Mouse (Mus musculus) liver, embryonic 14.5 days (tissue): Measurements from ENCODE around the gene Prpf40a. TPM values are rescaled to one million over a fixed set of nuclear protein-coding genes. Genes with fewer than 3 reads are reported as not detected.

Experiments
- ATAC-seq: fragments of 200-750 bp; cut with Nextera tagmentation; 2 replicates; pipeline ENCODE4 v1.8.0; 2017; ENCODE audit warnings: moderate number of reproducible peaks, mild to moderate bottlenecking, moderate library complexity; ENCODE audit not compliant: insufficient read depth
- DNase-seq, 3 experiments: peaks; one replicate each; pipeline ENCODE4 v3.0.0-alpha.2; 2012 to 2013; ENCODE audit warnings: low read depth in 3 of 3, low spot score in 3 of 3
- H3K27ac ChIP-seq: fragments of 300-500 bp; sonication (generic); 2 replicates; pipeline ENCODE4 v1.5.1; 2014; ENCODE audit warnings: moderate library complexity, mild to moderate bottlenecking, control low read depth, inconsistent platforms
- H3K27me3 ChIP-seq: fragments of 300-500 bp; sonication (generic); 2 replicates; pipeline ENCODE4 v1.6.1; 2014; ENCODE audit warnings: mild to moderate bottlenecking, low read length, moderate library complexity; ENCODE audit not compliant: control insufficient read depth, insufficient read depth
- H3K36me3 ChIP-seq: fragments of 300-500 bp; sonication (generic); replicated peaks from 2 replicates; pipeline ENCODE4 v1.6.1; 2014; ENCODE audit warnings: low read depth; ENCODE audit not compliant: control insufficient read depth, insufficient read depth
- H3K4me1 ChIP-seq, 2 experiments: fragments of 200-500 bp in 1 of 2; fragments of 300-500 bp in 1 of 2; sonication (generic) in 1 of 2; replicated peaks; 2 replicates each; pipeline ENCODE4 v1.6.1; 2012 to 2014; ENCODE audit warnings: antibody characterized with exemption in 1 of 2, inconsistent platforms in 1 of 2, low read length in 1 of 2; ENCODE audit not compliant: control insufficient read depth in 2 of 2, insufficient read depth in 2 of 2
- H3K4me2 ChIP-seq: fragments of 300-500 bp; sonication (generic); 2 replicates; pipeline ENCODE4 v1.6.1; 2014; ENCODE audit warnings: low read depth, mild to moderate bottlenecking, control low read depth, moderate library complexity
- H3K4me3 ChIP-seq, 2 experiments: fragments of 200-500 bp in 1 of 2; fragments of 300-500 bp in 1 of 2; sonication (generic) in 1 of 2; 2 replicates each; pipeline ENCODE4 v1.5.1; 2012 to 2014; ENCODE audit warnings: low read depth in 2 of 2, low read length in 2 of 2, mild to moderate bottlenecking in 2 of 2, control low read depth in 1 of 2, inconsistent platforms in 1 of 2, moderate library complexity in 1 of 2; ENCODE audit not compliant: insufficient read depth in 1 of 2
- H3K9ac ChIP-seq: fragments of 300-500 bp; sonication (generic); replicated peaks from 2 replicates; pipeline ENCODE4 v1.6.1; 2014; ENCODE audit warnings: mild to moderate bottlenecking, control low read depth, moderate library complexity
- H3K9me3 ChIP-seq: fragments of 300-500 bp; sonication (generic); 2 replicates; pipeline ENCODE4 v1.6.1; 2016; ENCODE audit warnings: low read length, mixed read lengths; ENCODE audit not compliant: control insufficient read depth
- CTCF ChIP-seq: IDR thresholded peaks from 2 replicates; pipeline ENCODE4 v1.5.1; 2016; ENCODE audit warnings: antibody characterized with exemption, low read depth, control low read depth
- EP300 ChIP-seq: IDR thresholded peaks from 2 replicates; pipeline ENCODE4 v1.6.1; 2016; ENCODE audit warnings: antibody characterized with exemption, low read depth
- WGBS: fragments of 180-500 bp; shearing (Covaris S2); extraction: QIAGEN DNeasy Blood & Tissue Kit; methylation state at CpG from one replicate; pipeline ENCODE4 v1.1.7; 2014; ENCODE audit not compliant: insufficient replicate concordance; 5-methylcytosine and 5-hydroxymethylcytosine counted together
- polyA plus RNA-seq, 2 experiments: library from polyadenylated mRNA; depleted of rRNA in 1 of 2; stranded (reverse) in 1 of 2; unstranded in 1 of 2; fragments of >200 nt; fragmentation: Nextera tagmentation in 1 of 2; extraction: Ambion mirVana in 1 of 2; gene quantifications; 2 replicates each; pipeline versions ENCODE4 v1.2.1 to v1.2.3; 2012 to 2014

Gene Prpf40a
- polyA plus RNA-seq, 2 experiments: 11.0 to 76.3 TPM

DNA sequence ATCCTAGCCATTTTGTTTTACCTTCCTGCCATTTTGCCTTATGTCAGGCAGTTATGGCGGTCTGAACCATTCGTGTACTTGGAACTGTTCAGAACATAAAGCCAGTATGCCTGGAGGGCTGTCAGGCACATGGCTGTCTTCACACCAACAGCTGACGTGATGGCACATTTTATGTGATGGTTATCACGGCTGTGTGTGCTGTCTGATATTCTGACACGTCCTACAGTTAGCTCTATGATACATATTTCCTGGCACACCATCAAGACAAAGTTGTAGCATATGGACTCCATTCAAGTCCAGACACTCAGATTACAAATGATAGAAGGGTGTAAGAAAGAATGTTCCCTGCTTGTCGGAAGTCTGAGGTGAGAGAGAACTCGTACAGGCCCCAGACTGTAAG lies 85.0 kb downstream of the Prpf40a start:
- DNase-seq (no peak), ATAC-seq (no peak)
- TF ChIP-seq CTCF (no peak), EP300 (no peak)
- Histone ChIP-seq H3K27me3 (no peaks in the 10 kb centered on the region), H3K27ac (no peak overlapping the region), H3K4me1 (no peaks in the 10 kb centered on the region), H3K9me3 (no peaks in the 10 kb centered on the region), H3K9ac (no peak overlapping the region), H3K4me2 (no peak overlapping the region), H3K4me3 (no peak overlapping the region), H3K36me3 (no peaks in the 10 kb centered on the region)
- WGBS: 68% methylated on average over 7 of the region's 7 CpGs

- H3K4me3 ChIP-seq: no peak overlapping the region
- H3K27me3 ChIP-seq: no peaks in the 10 kb centered on the region
- no peak overlapping the region for H3K9ac ChIP-seq
- no peaks in the 10 kb centered on the region for H3K4me1 ChIP-seq
- DNase-seq (no peak), ATAC-seq (no peak)
- TF ChIP-seq CTCF: no peak
- no peak for TF ChIP-seq EP300
- no peak overlapping the region for H3K4me2 ChIP-seq
- no peaks in the 10 kb centered on the region for H3K36me3 ChIP-seq
- WGBS: 74% methylated on average over 10 of the region's 10 CpGs
- no peak overlapping the region for H3K27ac ChIP-seq
- no peaks in the 10 kb centered on the region for H3K9me3 ChIP-seq
Observed at GRCm38 (mm10) chr2:53105408-53105807, 85.7 kb downstream of the Prpf40a start.

- TF ChIP-seq CTCF (no peak), EP300 (no peak)
- H3K9ac ChIP-seq: no peak overlapping the region
- H3K4me2 ChIP-seq: no peak overlapping the region
- no peak overlapping the region for H3K4me3 ChIP-seq
- ATAC-seq: no peak
- H3K4me1 ChIP-seq: no peaks in the 10 kb centered on the region
- no peak overlapping the region for H3K27ac ChIP-seq
- no peak for DNase-seq
- no peaks in the 10 kb centered on the region for H3K27me3 ChIP-seq
- 65% methylated on average over 2 of the region's 2 CpGs for WGBS
- H3K36me3 ChIP-seq: no peaks in the 10 kb centered on the region
- H3K9me3 ChIP-seq: no peaks in the 10 kb centered on the region
Observed at GRCm38 (mm10) chr2:53102901-53103300, 88.2 kb downstream of the Prpf40a start.

- Histone ChIP-seq H3K9ac (no peak overlapping the region), H3K4me3 (no peak overlapping the region), H3K27me3 (no peaks in the 10 kb centered on the region), H3K4me2 (no peak overlapping the region), H3K4me1 (no peaks in the 10 kb centered on the region), H3K9me3 (no peaks in the 10 kb centered on the region), H3K27ac (no peak overlapping the region), H3K36me3 (no peaks in the 10 kb centered on the region)
- TF ChIP-seq CTCF (no peak), EP300 (no peak)
- 62% methylated on average over 11 of the region's 11 CpGs for WGBS
- ATAC-seq: no peak
- no peak for DNase-seq
Observed at GRCm38 (mm10) chr2:53101885-53102740, 89.0 kb downstream of the Prpf40a start.

GRCm38 (mm10) chr2:53100093-53100492 lies 91.0 kb downstream of the Prpf40a start:
- no peak for DNase-seq
- TF ChIP-seq EP300: no peak
- no peak for TF ChIP-seq CTCF
- Histone ChIP-seq H3K9ac (no peak overlapping the region), H3K9me3 (no peaks in the 10 kb centered on the region), H3K4me1 (no peaks in the 10 kb centered on the region), H3K27me3 (no peaks in the 10 kb centered on the region), H3K4me2 (no peak overlapping the region), H3K27ac (no peak overlapping the region), H3K4me3 (no peak overlapping the region), H3K36me3 (no peaks in the 10 kb centered on the region)
- 52% methylated on average over 2 of the region's 2 CpGs for WGBS
- no peak for ATAC-seq
